Mouse (Mus musculus) stomach, postnatal 0 days (tissue): ENCODE data around the gene Gramd4. TPM values are rescaled to one million over a fixed set of nuclear protein-coding genes. Genes with fewer than 3 reads are reported as not detected.

ENCODE experiments used
- ATAC-seq: fragments of 200-750 bp; cut with Nextera tagmentation; 2 replicates; pipeline ENCODE4 v1.8.0; 2017; ENCODE audit not compliant: low FRiP score, low TSS enrichment
- DNase-seq: peaks from one replicate; pipeline ENCODE4 v3.0.0-alpha.2; 2016; ENCODE audit warnings: low spot score
- H3K27ac ChIP-seq: fragments of 300-500 bp; sonication (generic); replicated peaks from 2 replicates; pipeline ENCODE4 v1.5.1; 2014; ENCODE audit warnings: mild to moderate bottlenecking, control low read depth
- H3K27me3 ChIP-seq: fragments of 300-500 bp; sonication (generic); 2 replicates; pipeline ENCODE4 v1.6.1; 2014; ENCODE audit warnings: low read length; ENCODE audit not compliant: control insufficient read depth, insufficient read depth
- H3K36me3 ChIP-seq: fragments of 300-500 bp; sonication (generic); 2 replicates; pipeline ENCODE4 v1.6.1; 2014; ENCODE audit warnings: low read length, mixed read lengths; ENCODE audit not compliant: control insufficient read depth, insufficient read depth
- H3K4me1 ChIP-seq: fragments of 300-500 bp; sonication (generic); replicated peaks from 2 replicates; pipeline ENCODE4 v1.6.1; 2014; ENCODE audit warnings: antibody characterized with exemption; ENCODE audit not compliant: control insufficient read depth, insufficient read depth
- H3K4me2 ChIP-seq: fragments of 300-500 bp; sonication (generic); replicated peaks from 2 replicates; pipeline ENCODE4 v1.6.1; 2014; ENCODE audit warnings: low read depth, mild to moderate bottlenecking, control low read depth, moderate library complexity
- H3K4me3 ChIP-seq: fragments of 300-500 bp; sonication (generic); 2 replicates; pipeline ENCODE4 v1.5.1; 2014; ENCODE audit warnings: low read depth, low read length, control low read depth
- H3K9ac ChIP-seq: fragments of 300-500 bp; sonication (generic); 2 replicates; pipeline ENCODE4 v1.6.1; 2014; ENCODE audit warnings: mild to moderate bottlenecking, low read length, control low read depth, mixed read lengths
- H3K9me3 ChIP-seq: fragments of 300-500 bp; sonication (generic); 2 replicates; pipeline ENCODE4 v1.6.1; 2016; ENCODE audit warnings: low read length; ENCODE audit not compliant: control insufficient read depth
- CTCF ChIP-seq: IDR thresholded peaks from 2 replicates; pipeline ENCODE4 v1.5.1; 2016; ENCODE audit warnings: antibody characterized with exemption, low read depth, mild to moderate bottlenecking, moderate library complexity
- EP300 ChIP-seq: optimal IDR thresholded peaks from 2 replicates; pipeline ENCODE3; 2016; ENCODE audit warnings: antibody characterized with exemption
- WGBS: fragments of 180-500 bp; shearing (Covaris S2); extraction: QIAGEN DNeasy Blood & Tissue Kit; methylation state at CpG from one replicate; pipeline ENCODE4 v1.1.7; 2014; 5-methylcytosine and 5-hydroxymethylcytosine counted together
- polyA plus RNA-seq: library from polyadenylated mRNA; unstranded; fragments of >200 nt; fragmentation: Nextera tagmentation; extraction: Ambion mirVana; gene quantifications from 2 replicates; pipeline ENCODE4 v1.2.1, GENCODE M21; 2015

Gene Gramd4
- polyA plus RNA-seq, 1 experiment from 2014 or later: 11.1 TPM

DNA sequence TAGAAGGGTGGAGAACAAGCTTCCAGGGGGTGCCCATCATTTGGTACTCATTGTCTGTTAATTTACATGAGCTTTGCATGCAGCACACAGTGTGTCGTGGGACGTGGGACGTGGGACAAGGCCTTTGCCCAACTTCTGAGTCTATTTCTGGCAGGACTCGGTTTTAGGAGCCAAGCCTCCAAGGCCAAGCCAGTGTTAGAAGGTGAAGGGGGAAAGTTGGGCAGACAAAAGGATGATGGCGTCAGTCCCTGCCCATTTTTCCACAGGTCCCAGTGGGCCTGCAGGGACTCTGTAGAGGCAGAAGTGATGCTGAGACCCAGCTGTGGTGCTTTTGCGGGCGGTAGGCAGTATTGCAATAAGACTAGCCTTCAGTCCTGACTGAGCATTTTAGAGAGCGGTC, 33.1 kb downstream of the Gramd4 start:
- no peak for TF ChIP-seq CTCF
- no peak for TF ChIP-seq EP300
- Histone ChIP-seq H3K9me3 (no peaks in the 10 kb centered on the region), H3K4me2 (no peak overlapping the region), H3K27ac (peak overlapping the region; percentile 64), H3K4me3 (no peak overlapping the region), H3K9ac (no peak overlapping the region), H3K4me1 (peaks cover 29% of the 10 kb centered on the region), H3K27me3 (no peaks in the 10 kb centered on the region), H3K36me3 (no peaks in the 10 kb centered on the region)
- no peak for ATAC-seq
- DNase-seq: no peak
- 85% methylated on average over 8 of the region's 8 CpGs for WGBS

DNA sequence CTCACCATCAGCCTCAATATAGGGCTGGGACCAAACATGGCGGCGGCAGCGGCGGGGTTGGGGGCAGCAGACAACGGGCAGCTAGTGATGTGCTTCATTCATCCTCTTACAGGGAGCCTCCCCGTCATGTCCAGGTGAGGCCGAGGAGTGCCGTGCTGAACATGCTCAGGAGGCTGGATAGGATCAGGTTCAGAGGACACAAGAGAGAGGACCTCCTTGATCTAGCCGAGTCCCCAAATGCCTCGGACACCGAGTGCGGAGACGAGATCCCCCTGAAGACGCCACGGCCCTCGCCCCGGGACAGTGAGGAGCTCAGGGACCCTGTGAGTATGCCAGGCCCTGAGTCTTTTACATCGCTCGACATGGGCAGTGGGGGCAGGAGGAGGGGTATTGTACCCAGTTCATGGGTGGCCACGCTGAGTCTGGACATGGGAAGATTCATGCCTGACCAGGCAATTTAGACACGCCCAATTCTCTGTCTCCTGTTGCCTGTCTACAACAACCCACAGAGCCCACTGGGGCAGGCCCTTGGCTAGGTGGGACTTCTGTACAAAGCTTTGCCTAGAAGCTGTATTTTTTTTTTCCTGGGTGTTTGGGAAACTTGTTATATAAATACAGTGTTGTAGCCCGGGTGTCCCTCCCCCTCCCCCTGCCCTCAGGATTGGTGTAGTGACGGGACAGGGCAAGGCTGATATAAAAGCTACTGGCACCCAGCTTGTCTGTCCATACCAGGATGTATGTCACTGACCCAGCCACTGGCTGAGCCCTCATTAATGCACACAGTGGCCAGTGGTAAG, 33.9 kb downstream of the Gramd4 start:
- H3K36me3 ChIP-seq: no peaks in the 10 kb centered on the region
- H3K27me3 ChIP-seq: no peaks in the 10 kb centered on the region
- no peak overlapping the region for H3K9ac ChIP-seq
- ATAC-seq (no peak), DNase-seq (no peak)
- peak overlapping the region; percentile 64 for H3K27ac ChIP-seq
- TF ChIP-seq EP300: no peak
- no peak for TF ChIP-seq CTCF
- WGBS: 89% methylated on average over 23 of the region's 23 CpGs
- H3K4me2 ChIP-seq: no peak overlapping the region
- no peaks in the 10 kb centered on the region for H3K9me3 ChIP-seq
- H3K4me1 ChIP-seq: peaks cover 26% of the 10 kb centered on the region
- H3K4me3 ChIP-seq: no peak overlapping the region

DNA sequence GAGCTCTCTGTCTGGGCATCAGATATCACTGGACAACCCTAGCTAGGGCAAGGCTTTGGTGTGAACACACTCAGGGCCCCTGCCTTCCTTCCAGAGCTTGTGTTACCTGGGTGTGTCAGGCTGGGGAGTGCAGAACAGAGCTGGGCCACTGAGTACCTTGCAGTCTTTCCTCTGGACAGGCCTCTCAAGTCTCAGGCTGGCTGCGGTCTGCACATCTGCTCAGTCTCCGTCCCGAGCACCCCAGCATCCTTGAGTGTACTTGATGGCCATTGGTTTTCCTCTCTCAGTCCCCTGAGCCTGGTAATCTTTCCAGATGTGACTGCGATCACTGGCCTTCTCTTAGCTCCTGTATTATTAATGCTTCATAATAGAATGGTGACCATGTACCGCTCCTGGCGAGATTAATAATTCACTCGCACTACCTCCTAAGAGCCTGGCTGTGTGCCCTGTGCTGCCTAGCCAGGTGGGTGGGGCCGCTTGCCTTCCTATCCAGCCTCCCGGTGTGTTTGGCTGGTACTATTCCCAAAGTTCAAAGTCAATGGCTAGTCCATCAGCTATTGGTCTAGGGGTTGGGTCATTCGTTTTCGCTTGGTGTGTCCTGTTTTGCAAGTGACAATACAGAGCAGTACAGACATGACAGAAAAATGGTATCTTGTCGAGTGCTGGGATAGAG, 34.6 kb downstream of the Gramd4 start:
- ATAC-seq (peak; percentile 60), DNase-seq (peak; percentile 87)
- Histone ChIP-seq H3K27ac (peak overlapping the region; percentile 64), H3K36me3 (no peaks in the 10 kb centered on the region), H3K9ac (no peak overlapping the region), H3K4me3 (no peak overlapping the region), H3K27me3 (no peaks in the 10 kb centered on the region), H3K9me3 (no peaks in the 10 kb centered on the region), H3K4me2 (no peak overlapping the region), H3K4me1 (peaks cover 21% of the 10 kb centered on the region)
- WGBS: 57% methylated on average over 12 of the region's 12 CpGs
- TF ChIP-seq CTCF (no peak), EP300 (no peak)

DNA sequence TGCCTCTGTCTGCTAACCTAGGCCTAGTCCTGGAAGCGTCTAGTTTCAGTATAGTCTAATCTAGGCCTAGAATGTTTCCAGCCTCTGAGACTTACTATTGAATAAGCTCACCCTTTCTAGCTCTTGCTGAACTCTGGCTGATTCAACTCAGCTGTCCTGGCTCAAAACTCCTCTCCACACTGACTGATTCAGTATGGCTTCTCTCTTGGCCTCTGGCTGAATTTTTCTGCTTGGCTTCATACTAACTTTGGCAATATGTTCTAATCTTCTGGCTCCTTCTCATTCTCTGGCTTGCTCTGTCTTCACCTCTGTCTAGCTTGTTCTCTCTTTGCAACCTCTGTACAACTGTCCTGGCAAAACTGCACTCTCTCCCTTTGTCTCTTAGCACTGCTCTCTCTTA, 35.7 kb downstream of the Gramd4 start:
- Histone ChIP-seq H3K27ac (peak overlapping the region; percentile 70; the same call in 1 of the 2 replicates), H3K4me2 (no peak overlapping the region), H3K9ac (no peak overlapping the region), H3K9me3 (no peaks in the 10 kb centered on the region), H3K36me3 (no peaks in the 10 kb centered on the region), H3K4me1 (peaks cover 17% of the 10 kb centered on the region), H3K4me3 (no peak overlapping the region), H3K27me3 (no peaks in the 10 kb centered on the region)
- WGBS: 38% methylated on average over 1 of the region's 1 CpGs
- TF ChIP-seq EP300: no peak
- TF ChIP-seq CTCF: no peak
- ATAC-seq (no peak), DNase-seq (no peak)

DNA sequence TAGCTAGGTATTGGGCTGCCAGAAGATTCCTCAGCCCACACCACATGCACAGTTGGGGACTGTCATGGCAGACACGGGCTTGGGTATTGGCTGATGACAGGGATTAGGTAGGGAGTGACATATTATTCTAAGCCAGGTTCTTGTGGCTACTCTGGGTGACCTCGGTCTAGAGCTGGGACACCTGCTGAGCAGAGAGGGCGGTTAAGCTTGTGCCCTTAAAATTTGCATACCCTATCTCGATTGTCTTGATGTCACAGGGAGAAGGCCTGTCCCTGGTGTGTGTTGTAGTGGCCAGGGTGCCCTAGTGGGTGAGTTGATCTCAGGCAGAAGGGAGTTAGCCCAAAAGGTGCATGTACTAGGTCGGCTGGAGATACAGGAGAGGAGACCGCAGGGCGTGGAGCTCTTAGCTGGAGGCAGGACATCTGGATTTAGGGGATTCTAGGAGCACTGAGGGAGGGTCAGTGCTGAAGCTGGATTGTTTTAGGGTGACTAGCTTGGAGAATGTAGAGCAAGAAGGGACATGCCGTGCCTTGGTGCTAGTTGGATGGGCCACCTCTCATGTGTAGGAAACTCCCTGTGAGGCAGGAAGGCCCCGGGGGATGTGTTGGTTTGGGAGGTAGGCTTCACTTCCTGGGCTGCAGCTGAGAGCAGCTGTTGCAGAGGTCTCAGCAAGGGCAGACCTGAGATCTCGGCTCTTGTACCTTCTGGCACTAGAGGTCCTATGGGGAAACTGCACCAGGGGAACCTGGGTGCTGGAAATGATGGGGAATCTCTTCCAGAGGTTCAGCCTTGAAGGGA, 37.0 kb downstream of the Gramd4 start:
- no peak for ATAC-seq
- Histone ChIP-seq H3K4me2 (no peak overlapping the region), H3K4me1 (peaks cover 12% of the 10 kb centered on the region), H3K9me3 (no peaks in the 10 kb centered on the region), H3K27me3 (no peaks in the 10 kb centered on the region), H3K9ac (peak overlapping the region; percentile 27; the same call in 1 of the 2 replicates), H3K4me3 (no peak overlapping the region), H3K27ac (peak overlapping the region; percentile 58), H3K36me3 (no peaks in the 10 kb centered on the region)
- TF ChIP-seq EP300 (no peak), CTCF (no peak)
- no peak for DNase-seq
- 67% methylated on average over 10 of the region's 10 CpGs for WGBS
